Mouse (Mus musculus): Measurements from ENCODE around the gene Fam83f.

Gene Fam83f

GRCm38 (mm10) chr15:80741836-80742235 is 70.2 kb downstream of the Fam83f start:
- DNase-seq (ENCODE audit: low read depth, low spot score) = no peak

DNA sequence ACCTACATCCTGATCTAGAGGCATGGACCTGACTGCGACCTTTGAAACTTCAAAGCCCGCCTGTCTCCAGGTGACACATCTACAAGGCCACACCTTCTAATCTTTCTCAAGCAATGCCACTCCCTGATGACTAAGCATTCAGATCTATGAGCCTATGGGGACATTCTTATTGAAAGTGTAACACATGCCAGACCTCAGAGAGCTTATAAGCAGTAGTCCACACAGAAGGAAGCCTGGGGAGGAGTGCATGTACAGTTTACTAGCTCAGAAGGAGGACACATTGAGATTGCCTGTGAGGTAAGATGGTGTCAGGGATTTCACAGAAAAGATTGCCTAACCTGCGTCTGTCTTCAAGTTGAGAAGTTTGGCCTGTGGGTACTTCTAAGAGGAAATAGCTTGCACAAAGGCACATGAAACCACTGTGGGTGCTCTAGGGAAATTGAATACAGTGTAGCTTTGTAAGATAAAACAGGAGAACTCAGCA is 71.4 kb downstream of the Fam83f start:
- peak; percentile 72 for DNase-seq (ENCODE audit: low read depth, low spot score)

DNA sequence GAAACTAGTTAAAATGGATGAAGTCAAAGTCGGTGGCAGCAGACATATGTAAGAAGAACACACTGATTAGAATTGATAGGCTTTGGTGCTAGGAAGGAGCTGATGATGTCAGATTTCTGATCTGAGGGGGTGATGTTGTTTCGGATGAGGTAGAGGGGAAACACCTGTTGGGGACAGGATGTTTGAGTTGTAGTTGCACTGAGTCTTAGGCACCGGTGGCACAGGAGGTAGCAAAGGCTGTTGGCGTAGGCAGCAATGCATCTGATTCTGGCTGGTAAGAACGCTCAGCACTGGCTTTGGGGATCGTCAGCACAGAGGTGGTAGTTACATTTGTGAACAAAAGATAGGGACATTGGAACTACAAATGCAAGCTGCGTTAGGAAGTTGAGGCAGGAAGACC is 72.0 kb downstream of the Fam83f start:
- no peak for DNase-seq (ENCODE audit: low read depth, low spot score)

DNA sequence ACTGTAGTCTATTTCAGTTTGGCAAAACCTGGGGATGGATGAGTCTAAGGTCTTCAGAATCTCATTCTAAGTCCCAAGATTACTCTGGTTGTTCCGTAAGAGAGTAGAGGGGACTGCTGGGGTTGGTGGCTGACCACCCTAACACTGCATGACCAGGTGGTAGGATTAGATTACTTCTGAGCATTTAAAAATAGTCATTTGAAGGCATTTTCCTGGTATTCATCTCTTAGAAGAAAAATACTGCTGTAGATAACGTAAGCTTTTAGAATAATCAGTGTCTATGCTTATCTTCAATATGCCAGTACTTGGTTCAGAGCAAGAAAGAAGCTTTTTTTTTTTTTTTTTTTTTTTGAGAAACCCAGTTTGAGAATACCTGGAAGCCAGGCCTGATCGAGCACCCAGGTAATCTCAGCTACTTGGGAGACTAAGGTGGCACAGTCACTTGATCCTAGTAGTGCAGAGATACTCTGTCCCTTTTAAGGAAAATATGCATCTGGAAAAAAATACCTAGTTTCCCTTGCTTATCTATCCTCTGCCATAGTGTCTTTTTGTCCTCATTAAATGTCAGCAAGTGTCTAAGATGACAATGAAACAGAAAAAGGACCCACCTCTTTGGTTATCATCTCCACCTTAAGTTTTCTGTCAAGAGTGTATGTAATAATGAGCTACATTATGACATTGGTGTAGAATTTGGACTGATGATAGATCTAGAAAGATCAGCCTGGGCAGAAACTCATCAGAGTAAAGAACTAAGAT is 73.2 kb downstream of the Fam83f start:
- DNase-seq (ENCODE audit: low read depth, low spot score) = no peak

- no peak for DNase-seq (ENCODE audit: low read depth, low spot score)
Observed at GRCm38 (mm10) chr15:80748979-80749378, 77.3 kb downstream of the Fam83f start.

Measured in c-Kit-negative CD71-positive TER-119-positive erythroid progenitor cells, embryonic 14.5 days (primary cell).